Comparison of ENCODE assay signal across 25 mouse cellular contexts in genomic region chr1:64893806-64894205, GRCm38 (mm10).
"Had no signal": no experiment of that assay in that cellular context is flagged by ENCODE, and none has a peak within 500 bp of the region (broad histone marks: within the 10 kb centered on the region; RNA-seq: fewer than 3 reads in every experiment).

No protein-coding gene starts in this region.

- H3K4me1 ChIP-seq: heart, embryonic 10.5 days; heart, embryonic 12.5 days; hindbrain, embryonic 12.5 days; intestine, embryonic 15.5 days; limb, embryonic 13.5 days; limb, embryonic 15.5 days; liver, embryonic 12.5 days had no signal

- H3K27me3 ChIP-seq: heart, embryonic 12.5 days; hindbrain, embryonic 12.5 days; intestine, embryonic 15.5 days; limb, embryonic 13.5 days; limb, embryonic 15.5 days; liver, embryonic 12.5 days had no signal

- H3K27ac ChIP-seq: heart, embryonic 10.5 days; hindbrain, embryonic 10.5 days; hindbrain, embryonic 12.5 days; hindbrain, embryonic 14.5 days; intestine, embryonic 15.5 days; limb, embryonic 13.5 days; limb, embryonic 15.5 days; liver, embryonic 12.5 days; liver, embryonic 14.5 days had no signal

- H3K9ac ChIP-seq: heart, embryonic 12.5 days; hindbrain, embryonic 12.5 days; hindbrain, embryonic 14.5 days; intestine, embryonic 15.5 days; limb, embryonic 13.5 days; limb, embryonic 15.5 days; liver, embryonic 12.5 days; liver, embryonic 14.5 days had no signal

- H3K9me3 ChIP-seq: heart, embryonic 10.5 days; heart, embryonic 12.5 days; hindbrain, embryonic 10.5 days; hindbrain, embryonic 12.5 days; intestine, embryonic 15.5 days; limb, embryonic 13.5 days; limb, embryonic 15.5 days; liver, embryonic 12.5 days had no signal

- H3K4me3 ChIP-seq: heart, embryonic 10.5 days; heart, embryonic 12.5 days; hindbrain, embryonic 10.5 days; hindbrain, embryonic 12.5 days; intestine, embryonic 15.5 days; limb, embryonic 13.5 days; limb, embryonic 15.5 days; liver, embryonic 12.5 days had no signal

- DNase-seq: gastrocnemius, postnatal 10 days; gastrocnemius, postnatal 25 days; heart, adult 18-20 months; heart, postnatal 10 days; heart, postnatal 4 days; kidney, adult 18-20 months; kidney, adult 8-10 months; kidney, postnatal 10 days; kidney, postnatal 25 days; layer of hippocampus, adult 9-11 months; layer of hippocampus, postnatal 36 days; left cerebral cortex, postnatal 4 days had no signal

- H3K4me2 ChIP-seq: heart, embryonic 12.5 days; hindbrain, embryonic 12.5 days; hindbrain, embryonic 14.5 days; intestine, embryonic 15.5 days; limb, embryonic 13.5 days; limb, embryonic 15.5 days; liver, embryonic 12.5 days had no signal

- H3K36me3 ChIP-seq: heart, embryonic 10.5 days; heart, embryonic 12.5 days; hindbrain, embryonic 10.5 days; intestine, embryonic 15.5 days; limb, embryonic 15.5 days; liver, embryonic 12.5 days had no signal

- ATAC-seq: hindbrain, embryonic 16.5 days; inflammation-experienced regulatory T-cells, adult 6 months; intestine, embryonic 15.5 days; intestine, postnatal 0 days; liver, embryonic 12.5 days had no signal
